Mouse (Mus musculus): Measurements from ENCODE around the gene Ppfibp2.

The Ppfibp2 gene

DNA sequence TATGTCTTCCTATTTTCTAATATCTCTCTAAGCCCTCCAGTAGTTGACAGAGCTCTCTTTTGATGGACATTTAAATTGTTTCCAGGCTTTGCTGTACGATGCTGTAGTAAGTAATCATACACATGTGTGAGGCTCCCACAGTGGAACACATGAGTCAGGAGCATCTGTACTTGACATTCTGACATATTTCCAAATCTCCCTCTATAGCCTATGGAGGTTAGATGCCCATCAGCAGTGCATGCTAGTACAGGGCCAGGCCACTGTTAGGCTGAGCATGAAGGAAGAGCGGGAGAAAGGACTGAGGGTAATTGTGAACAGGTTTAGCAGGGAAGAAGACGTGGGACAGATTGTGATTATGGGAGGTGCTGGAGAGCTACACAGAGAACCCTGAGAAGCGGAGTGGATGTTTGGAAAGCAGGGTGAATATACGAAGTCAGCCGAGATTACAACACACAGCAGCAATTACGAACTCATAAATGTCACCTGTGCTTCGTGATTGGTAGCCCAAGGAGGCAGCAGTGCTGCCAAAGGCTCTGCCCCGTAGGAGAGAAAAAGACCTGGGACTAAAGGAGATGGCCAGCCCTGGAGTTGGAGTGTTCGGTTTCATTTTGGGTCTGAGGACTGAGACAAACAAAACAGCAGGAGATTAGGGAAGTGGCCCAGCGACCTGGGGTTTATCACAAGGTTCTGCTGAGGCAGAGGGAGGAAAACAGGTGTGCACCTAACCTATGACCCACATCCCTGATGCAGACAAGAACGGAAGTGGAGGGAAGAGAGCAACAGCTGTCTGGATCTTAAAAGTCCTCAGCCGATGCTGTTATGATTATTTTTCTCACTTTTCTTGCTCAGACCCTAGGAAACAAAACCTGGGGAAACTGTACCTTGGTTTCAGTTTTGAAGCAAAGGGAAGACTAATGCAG is 107.7 kb downstream of the Ppfibp2 start:
- DNase-seq (ENCODE audit: low spot score), result no peak

DNA sequence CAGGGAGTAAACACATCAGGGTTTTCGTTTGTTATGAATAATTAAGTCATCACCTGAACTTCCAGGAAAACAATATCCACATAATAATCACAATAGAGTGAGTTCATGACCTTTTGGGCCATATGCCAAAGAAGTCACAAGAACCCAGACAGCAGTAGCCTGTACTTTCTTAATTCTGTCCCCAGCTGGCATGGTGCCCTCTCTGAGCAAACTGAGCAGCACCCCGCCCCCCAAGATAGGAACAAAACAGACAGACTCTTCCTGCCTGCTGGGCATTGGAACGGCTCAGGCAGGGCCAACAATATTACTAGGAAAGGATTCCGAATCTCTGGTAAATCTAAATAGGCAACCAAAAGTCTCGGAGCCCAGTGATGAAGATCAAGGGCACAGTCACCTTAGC is 110.9 kb downstream of the Ppfibp2 start:
- peak; percentile 65 for DNase-seq (ENCODE audit: low spot score)

DNA sequence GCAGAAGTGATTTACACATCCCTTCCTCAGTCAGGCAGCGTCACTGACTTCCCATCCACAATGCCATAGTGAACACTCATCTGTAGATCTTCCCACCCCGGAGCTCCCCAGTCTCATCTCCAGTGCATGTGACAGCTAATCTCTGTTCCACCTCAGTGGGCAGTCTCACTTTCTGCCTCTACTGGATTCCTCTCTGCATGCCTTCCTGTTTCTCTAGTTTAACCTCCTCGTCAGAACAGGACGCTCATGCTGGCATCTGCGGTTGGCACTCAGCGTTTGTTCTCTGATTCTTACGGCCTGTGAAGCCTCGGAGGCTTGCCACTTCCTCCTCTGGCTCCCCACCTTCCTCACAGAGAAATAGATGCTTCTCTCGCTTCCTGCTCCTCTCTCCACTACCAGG is 112.6 kb downstream of the Ppfibp2 start:
- DNase-seq (ENCODE audit: low spot score), result no peak

DNA sequence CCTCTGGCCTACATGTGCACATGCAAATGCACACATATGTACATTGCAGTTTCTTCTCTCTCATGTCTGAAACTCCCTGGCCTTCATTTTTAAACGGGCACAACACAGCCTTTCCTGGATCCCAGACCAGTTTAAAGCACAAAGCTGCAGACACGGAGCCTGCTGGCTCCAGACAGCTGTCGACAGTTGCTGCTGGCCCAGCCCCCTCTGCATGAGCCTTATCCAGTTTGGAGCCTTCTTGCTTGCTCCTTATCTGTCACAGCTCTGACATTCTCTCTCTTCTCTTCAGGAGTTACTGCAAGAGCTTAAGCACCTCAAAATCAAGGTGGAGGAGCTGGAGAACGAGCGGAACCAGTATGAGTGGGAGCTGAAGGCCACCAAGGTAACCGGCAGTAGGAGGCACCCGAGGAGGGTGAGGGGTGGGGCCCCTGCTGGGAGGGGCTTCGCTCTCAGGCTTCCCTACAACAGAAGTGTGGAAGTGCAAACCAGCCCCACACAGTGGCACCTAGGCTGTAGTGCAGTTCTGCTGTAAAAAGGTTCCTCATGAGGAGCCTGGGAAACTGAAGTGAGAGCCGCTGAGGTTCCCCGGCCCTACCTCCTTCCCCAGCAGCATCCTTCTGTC is 113.6 kb downstream of the Ppfibp2 start:
- DNase-seq (ENCODE audit: low spot score), result peak; percentile 88

DNA sequence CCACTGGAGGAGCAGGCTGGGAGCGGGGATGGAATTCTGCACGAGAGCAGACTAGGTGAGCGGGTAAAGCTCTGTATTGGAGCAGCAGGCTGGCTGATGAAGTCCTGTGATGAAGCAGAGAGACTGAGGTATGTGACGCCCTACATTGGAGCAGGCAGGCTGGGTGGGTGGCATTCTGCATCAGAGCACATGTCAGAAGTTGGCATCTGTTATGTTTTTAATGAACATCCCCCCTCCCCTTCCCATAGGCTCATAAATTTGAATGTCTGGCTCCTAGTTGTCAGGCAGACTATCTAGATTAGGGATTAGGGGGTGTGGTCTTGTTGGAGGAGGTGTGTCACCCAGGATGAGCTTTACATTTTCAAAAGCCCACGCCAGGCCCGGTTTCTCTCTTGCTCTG is 117.7 kb downstream of the Ppfibp2 start:
- DNase-seq (ENCODE audit: low spot score), result no peak

DNA sequence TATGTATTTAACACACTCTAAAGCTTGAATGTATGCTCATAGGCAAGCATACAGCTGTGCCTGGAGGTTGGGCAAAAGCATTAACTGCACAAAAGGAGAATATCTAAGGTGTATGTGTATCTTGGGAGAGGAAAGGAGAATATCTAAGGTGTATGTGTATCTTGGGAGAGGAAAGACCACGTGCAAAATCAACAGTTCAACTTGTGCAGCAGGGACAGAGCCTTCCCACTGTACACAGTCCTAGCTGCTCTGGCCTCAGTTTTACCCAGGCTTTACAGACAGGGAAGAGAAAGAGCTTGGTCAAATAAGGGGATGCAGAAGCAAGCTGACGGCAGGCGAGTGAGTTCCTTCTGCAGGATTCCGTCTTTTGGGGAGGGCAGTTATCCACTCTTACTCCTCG is 119.1 kb downstream of the Ppfibp2 start:
- no peak for DNase-seq (ENCODE audit: low spot score)

DNA sequence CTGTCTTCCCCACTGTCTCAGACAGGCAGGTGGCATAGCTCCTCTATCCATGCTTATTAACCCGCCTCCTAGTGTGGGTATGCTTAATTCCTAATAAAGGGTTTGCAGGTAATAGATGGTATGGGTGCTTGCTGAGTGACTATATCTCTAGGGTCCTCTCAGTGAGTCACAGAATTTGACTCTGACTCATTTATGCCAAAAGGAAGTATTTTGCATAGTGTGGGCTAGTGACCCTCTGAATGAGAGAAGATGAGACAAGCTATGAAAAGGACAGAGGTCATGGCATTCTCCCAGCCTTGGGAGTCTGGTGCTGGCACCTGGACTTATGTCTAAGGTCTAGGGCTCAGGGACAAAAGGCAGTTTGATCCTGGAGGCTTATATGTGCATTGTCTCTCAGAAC is 125.8 kb downstream of the Ppfibp2 start:
- no peak for DNase-seq (ENCODE audit: low spot score)

DNA sequence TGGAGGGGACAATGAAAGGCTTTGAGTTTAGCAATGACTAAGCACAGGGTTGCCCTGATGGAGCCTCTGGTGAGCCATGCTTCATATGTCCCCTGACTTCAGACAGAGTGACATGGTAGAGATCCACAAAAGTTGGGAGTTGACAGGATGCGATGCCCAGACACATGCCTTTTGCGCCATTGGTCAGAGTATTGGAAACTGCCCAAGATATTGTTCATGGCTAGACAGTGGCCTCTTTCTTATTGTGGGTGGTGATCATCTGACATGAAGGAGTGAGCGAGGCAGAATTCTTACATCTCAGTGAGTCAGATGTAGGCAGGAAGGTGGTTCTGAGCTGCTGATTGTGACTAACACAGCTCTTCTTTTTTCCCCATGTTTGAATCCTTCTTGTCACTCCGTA is 127.5 kb downstream of the Ppfibp2 start:
- DNase-seq (ENCODE audit: low spot score), result no peak

DNA sequence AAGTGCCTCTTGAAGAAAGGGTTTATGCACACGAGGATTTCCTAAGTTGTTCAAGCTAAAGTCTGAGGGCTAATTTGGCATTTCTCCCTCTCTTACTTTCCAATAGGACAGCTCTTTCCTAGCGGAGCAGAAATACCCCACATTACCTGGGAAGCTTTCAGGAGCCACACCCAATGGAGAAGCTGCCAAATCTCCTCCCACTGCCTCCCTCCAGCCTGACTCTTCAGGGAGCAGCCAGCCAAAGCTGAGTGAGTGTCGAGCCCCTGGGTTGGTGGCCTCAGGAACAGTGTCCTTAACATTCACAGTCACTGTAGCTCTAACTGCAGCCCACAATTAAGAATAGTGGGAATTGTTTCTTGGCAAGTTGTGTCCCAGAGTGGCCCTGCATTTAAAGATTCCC is 132.5 kb downstream of the Ppfibp2 start:
- DNase-seq (ENCODE audit: low spot score), result no peak

DNA sequence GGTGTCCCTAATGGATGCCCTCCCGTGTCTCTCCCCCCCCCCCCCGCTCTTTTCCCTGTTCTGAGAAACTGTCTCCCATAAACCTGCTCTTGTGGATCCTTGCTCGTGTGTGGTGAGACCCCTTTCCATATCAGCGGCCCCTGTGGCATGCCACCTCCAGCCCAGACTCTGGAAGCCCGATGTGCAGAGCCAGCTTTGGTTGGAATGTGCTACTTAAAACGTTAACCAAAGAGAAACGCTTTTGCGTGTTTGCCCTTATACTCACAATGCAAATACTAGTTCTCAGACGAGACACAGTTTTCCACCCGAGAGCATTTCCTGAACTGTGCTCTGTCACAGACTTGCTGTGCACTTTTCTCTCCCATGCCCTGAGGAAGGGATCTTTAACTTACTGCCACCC is 135.6 kb downstream of the Ppfibp2 start:
- no peak for DNase-seq (ENCODE audit: low spot score)

DNA sequence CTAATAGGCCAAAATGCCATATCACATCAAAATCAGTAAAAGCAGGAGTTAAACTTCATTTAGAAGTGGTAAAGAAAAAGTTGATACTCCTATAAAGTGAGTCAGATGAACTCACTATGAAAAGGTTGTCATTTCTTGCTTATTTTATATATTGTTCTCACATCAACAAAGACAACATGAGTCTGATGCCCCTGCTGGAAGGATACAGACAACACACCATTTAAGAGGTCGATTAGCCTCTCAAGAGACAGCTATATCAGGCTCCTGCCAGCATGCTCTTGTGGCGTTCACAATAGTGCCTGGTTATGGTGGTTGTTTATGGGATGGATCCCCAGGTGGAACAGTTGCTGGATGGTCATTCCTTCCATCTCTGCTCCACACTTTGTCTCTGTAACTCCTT is 138.2 kb downstream of the Ppfibp2 start:
- no peak for DNase-seq (ENCODE audit: low spot score)

DNA sequence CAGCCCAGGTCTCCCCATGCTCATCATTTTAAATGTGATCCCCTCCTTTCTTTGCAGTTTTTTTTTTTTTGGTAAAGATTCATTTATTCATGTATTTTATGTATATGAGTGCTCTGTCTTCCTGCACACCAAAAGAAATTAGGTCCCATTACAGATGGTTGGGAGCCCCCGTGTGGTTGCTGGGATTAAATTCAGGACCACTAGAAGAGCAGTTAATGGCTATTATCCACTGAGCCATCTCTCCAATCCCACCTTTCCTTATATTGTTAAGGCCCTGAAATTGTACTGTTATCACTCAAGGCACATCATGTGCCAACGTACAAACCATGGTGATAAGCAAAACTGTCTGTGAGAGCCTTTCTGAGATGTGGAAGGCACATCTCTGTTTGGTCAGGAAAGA is 143.7 kb downstream of the Ppfibp2 start:
- DNase-seq (ENCODE audit: low spot score), result no peak

DNA sequence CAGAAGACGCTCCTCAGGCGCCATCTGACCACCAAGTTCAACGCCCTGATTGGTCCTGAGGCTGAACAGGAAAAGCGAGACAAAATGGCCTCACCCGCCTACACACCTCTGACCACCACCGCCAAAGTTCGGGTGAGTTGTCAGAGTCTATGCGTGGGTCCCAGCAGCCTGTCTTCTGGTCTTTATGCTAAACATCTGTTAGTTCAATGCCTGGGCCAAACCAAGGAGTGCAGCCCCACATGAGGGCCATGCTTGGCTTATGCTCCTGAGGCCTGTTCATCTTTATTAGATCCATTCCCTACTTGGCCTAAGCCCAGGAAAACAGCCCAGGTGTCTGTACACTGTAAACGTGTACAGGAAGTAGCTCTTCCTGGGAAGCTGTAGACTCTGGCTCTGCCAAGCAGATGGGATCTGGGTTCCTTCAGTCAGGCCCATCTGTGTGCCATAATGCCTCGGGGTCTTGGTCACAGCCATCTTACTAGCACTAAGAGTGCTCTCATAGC is 148.0 kb downstream of the Ppfibp2 start:
- peak; percentile 25 for DNase-seq (ENCODE audit: low spot score)

DNA sequence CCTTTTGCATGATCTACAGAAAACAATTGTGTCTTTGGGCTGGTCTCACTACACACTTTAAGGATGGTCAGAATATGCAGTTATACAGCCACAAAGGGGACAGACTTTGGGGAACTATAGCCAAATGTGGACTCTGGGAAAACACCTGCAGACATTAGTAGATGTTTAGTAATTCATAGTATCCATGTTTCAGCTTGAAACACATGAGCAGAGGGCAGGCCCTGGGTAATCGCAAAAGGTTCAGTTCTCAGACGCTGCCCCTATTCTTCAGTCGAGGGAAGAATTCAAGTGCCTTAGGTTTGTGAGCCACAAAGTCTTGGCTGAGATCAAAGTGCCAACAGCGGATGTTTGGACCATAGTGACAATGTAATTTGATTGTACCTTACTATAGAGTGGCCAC is 149.4 kb downstream of the Ppfibp2 start:
- DNase-seq (ENCODE audit: low spot score), result no peak

DNA sequence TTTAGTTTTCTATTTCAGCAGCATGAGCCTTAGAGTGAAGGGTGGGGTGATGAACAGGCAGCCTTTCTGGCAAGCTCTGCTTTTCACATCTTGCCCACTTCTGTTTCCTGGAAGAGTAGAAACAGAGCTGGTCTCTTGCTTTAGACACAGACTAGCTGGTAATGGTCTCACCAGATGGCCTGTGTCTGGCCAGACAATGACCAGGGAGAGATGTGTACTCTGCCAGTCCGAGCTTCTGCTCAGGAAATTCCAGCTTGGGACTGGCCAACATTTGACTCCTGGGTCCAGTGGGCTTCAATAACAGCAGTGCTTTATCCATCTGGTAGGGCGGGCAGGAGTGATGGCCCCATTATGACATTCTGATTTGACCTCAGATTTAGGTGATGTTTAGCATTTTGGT is 150.1 kb downstream of the Ppfibp2 start:
- no peak for DNase-seq (ENCODE audit: low spot score)

DNA sequence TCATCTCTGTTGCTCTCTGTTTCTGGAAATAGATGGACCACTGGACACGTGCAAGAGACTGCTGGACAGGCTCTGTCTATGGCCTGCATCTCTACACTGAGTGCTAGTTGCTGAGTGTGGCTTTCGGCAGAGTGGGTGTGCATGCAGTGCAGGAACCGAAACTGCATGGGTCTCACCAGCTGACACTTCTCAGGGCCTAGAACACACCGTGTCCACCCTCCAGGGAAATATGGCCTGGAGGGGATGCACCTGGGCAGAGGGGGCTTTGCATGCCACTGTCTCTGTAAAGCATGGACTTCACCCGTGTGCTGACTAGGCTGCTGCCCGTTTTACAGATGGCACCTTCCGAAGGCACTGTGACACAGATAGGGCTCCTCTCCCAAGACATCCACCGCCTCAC is 151.0 kb downstream of the Ppfibp2 start:
- no peak for DNase-seq (ENCODE audit: low spot score)

DNA sequence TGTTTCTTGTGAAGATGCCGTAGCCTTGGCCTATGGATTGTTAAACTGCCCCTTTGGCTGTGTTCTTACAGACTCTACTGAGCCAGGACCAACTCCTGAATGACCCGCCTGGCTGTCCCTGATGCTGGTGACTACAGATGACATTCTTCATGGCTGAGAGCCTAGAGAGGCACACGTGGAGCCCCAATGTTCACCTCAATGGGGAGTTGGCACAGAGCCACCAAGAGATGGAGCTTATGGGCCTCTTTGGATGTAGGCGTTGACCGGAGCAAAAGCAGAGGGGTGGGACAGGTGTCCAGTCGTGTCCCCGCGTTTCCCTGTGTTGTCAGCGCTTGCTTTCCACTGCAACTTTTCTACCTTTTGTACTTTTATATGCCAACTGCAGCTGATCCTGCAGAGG is 152.5 kb downstream of the Ppfibp2 start:
- no peak for DNase-seq (ENCODE audit: low spot score)

DNA sequence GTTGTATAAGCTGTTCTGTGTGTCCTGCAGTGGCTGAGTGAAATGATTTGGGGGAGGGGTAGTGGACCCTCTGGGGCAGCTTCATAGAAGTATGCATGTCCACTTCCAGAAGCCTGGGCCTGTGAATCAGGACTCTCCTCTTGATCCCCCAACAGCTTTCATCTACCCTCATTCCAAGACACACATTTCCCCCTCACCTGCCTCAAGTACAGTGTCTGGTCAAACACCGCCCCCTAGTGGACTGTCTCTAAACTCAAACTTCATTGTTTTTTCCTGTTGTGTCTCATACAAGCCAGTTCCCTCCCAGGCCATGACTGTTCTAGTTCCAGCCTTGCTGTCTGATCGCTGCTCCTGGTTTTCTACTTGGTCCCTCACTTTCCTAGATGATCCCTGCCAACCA is 152.9 kb downstream of the Ppfibp2 start:
- DNase-seq (ENCODE audit: low spot score), result peak; percentile 83

DNA sequence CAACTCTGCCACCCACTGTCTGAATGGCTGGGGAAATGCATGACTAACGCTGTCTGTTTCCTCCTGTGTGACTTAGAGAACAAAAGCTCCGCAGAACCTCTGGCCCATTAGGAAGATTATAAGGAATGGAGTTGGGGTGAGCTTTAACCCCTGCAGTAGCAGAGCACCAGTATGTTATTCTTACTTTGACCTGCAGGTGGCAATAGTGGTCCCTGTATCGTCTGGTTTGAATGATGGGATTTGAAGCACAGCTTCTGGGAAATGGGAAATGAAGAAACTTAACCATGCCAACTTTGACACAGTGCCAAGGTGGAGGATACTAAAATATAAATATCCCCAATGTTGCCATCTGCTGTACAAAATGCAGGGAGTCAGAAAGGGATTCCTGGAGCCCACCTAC is 154.3 kb downstream of the Ppfibp2 start:
- DNase-seq (ENCODE audit: low spot score), result no peak

DNA sequence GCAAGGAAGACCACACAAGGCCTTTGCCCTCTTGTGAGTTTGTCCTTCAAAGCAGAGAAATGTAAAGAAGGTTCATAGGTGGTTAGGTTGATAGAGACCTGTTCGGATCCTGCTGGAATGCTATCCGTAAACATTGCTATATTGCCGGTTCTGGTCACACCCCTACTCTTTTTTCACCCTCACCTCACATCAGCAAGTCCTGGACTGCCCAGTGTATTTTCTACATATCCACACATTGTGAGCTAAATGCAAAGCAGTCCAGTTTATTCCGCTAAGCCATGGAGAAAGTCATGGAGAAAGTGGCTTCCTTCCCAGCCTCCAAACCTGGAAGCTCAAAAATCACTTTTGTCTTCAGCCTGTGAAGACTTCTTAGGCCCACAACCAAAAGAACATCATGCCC is 154.7 kb downstream of the Ppfibp2 start:
- no peak for DNase-seq (ENCODE audit: low spot score)

DNA sequence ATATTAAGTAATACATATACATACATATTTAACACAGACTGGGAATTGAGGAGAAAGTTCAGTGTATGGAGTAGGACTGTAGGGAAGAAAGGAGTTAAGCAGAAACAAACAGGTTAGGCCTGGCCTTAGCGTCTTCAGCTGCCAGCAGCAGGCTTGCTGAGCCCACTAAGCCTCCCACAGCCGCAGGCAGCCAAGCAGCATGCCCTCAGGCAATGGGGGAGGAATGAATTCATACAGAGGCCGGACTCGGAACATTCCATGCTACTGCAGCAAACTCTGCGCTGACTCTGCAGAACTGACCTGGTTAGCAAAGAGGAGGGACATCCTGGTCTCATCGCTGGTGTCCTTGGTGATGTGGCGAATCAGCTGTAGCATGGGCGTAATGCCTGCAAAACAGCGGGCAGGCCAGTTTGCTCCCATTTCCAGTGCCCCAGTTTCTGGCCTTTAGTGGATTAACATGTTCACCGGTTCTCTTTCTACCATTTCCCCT is 157.1 kb downstream of the Ppfibp2 start:
- no peak for DNase-seq (ENCODE audit: low spot score)

DNA sequence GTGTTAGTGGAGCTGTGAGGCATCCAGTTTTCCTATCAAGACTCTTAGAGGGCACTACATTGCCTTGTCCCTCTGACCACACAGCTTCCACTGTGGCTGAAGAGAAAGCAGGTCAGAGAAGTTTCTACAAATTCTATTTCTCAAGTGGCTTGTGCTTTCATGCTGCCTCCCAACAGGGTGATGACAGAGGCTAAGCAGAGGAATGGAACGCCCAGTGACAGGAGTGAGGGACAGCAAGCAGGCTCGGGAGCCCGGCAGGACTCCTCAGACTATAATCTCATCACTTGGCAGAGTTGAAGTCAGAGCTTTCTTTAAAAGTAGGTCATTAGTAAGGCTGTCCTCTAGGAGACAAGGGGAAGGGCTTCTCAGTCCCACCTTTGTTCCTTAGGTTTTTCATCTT is 160.9 kb downstream of the Ppfibp2 start:
- DNase-seq (ENCODE audit: low spot score), result no peak

DNA sequence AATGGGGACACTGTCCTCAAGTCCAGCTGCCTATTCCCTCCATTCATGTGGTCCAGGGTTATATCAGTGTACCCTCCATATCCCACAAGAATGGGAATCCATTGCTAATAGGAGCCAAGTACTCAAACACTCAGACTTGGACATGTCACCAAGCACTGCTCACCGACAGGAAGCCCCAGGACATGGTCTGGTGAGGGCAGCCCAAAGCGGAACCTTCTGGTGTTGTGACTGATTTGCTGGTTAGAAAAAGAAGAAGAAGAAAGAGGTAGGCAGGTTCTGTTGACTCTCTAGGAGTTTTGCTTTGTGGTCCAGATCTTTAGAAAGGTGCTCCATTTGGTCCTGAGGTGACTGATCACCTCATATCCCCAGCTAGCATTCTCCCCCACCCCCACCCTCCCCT is 161.7 kb downstream of the Ppfibp2 start:
- no peak for DNase-seq (ENCODE audit: low spot score)
